Mouse (Mus musculus) hindbrain, postnatal 0 days (tissue): ENCODE data around the gene Gm26602. TPM values are rescaled to one million over a fixed set of nuclear protein-coding genes. Genes with fewer than 3 reads are reported as not detected.

Experiments
- ATAC-seq: fragments of 200-750 bp; cut with Nextera tagmentation; 2 replicates; pipeline ENCODE4 v1.8.0; 2017; ENCODE audit warnings: mild to moderate bottlenecking, moderate TSS enrichment, moderate library complexity
- DNase-seq: peaks from one replicate; pipeline ENCODE4 v3.0.0-alpha.2; 2015; ENCODE audit warnings: low spot score
- H3K27ac ChIP-seq: fragments of 300-500 bp; sonication (generic); 2 replicates; pipeline ENCODE4 v1.5.1; 2014; ENCODE audit warnings: mild to moderate bottlenecking
- H3K27me3 ChIP-seq: fragments of 300-500 bp; sonication (generic); 2 replicates; pipeline ENCODE4 v1.6.1; 2014; ENCODE audit warnings: low read length, mixed read lengths; ENCODE audit not compliant: insufficient read depth
- H3K36me3 ChIP-seq: fragments of 300-500 bp; sonication (generic); 2 replicates; pipeline ENCODE4 v1.6.1; 2014; ENCODE audit warnings: low read length, mixed read lengths; ENCODE audit not compliant: insufficient read depth
- H3K4me1 ChIP-seq: fragments of 300-500 bp; sonication (generic); 2 replicates; pipeline ENCODE4 v1.6.1; 2014; ENCODE audit warnings: antibody characterized with exemption, low read length, mixed read lengths; ENCODE audit not compliant: insufficient read depth
- H3K4me2 ChIP-seq: fragments of 300-500 bp; sonication (generic); 2 replicates; pipeline ENCODE4 v1.6.1; 2014; ENCODE audit warnings: low read depth, mild to moderate bottlenecking, low read length, moderate library complexity, mixed read lengths
- H3K4me3 ChIP-seq: fragments of 300-500 bp; sonication (generic); 2 replicates; pipeline ENCODE4 v1.5.1; 2014; ENCODE audit warnings: low read length
- H3K9ac ChIP-seq: fragments of 300-500 bp; sonication (generic); replicated peaks from 2 replicates; pipeline ENCODE4 v1.6.1; 2014; ENCODE audit warnings: mild to moderate bottlenecking, low read length, moderate library complexity, mixed read lengths
- H3K9me3 ChIP-seq: fragments of 300-500 bp; sonication (generic); 2 replicates; pipeline ENCODE4 v1.6.1; 2016; ENCODE audit warnings: low read length, mixed read lengths
- CTCF ChIP-seq: IDR thresholded peaks from 2 replicates; pipeline ENCODE4 v1.5.1; 2016; ENCODE audit warnings: antibody characterized with exemption, control low read depth, low read depth
- WGBS: fragments of 180-500 bp; shearing (Covaris S2); extraction: QIAGEN DNeasy Blood & Tissue Kit; methylation state at CpG from one replicate; pipeline ENCODE4 v1.1.7; 2014; 5-methylcytosine and 5-hydroxymethylcytosine counted together
- polyA plus RNA-seq: library from polyadenylated mRNA; unstranded; fragments of >200 nt; fragmentation: Nextera tagmentation; extraction: Ambion mirVana; gene quantifications from 2 replicates; pipeline ENCODE4 v1.2.1, GENCODE M21; 2015
- total RNA-seq: library from RNA; depleted of rRNA; stranded (reverse); fragments of >200 nt; gene quantifications from 2 replicates; pipeline ENCODE4 v1.2.3, GENCODE M21; 2014

Gm26602 gene
- total and polyA plus RNA-seq, 2 experiments from 2014 or later, result 17.2 TPM; not detected in 1

DNA sequence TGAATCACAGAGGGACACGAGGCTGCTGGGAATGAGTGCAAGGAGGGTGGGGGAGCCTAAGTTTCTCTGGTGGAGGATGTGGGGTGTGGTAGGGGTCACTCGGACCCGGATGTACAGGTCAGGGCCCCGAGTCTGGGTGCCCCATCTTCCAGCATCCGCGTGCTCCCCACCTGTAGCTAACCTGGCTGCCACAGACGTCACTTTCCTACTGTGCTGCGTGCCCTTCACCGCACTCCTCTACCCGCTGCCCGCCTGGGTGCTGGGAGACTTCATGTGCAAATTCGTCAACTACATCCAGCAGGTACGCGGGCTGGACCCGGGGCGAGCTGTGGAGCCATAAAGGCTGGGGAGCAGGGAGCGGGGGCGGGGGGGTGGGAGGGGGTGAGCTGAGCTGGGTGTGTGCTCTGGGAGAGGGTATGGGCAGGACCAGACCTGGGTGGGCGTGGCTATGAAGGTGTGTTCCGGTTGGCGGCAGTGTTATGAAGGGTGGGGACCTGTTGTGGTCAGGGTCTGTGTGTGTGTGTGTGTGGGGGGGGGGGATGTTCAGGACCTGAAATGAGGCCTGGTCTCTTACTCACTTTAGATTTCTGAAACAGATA lies 8.7 kb downstream of the Gm26602 start:
- ATAC-seq, result no peak
- no peak for DNase-seq
- Histone ChIP-seq H3K27ac (no peak overlapping the region), H3K4me2 (no peak overlapping the region), H3K4me1 (peaks cover 24% of the 10 kb centered on the region), H3K9ac (no peak overlapping the region), H3K4me3 (no peak overlapping the region), H3K36me3 (no peaks in the 10 kb centered on the region), H3K27me3 (peaks cover 53% of the 10 kb centered on the region), H3K9me3 (no peaks in the 10 kb centered on the region)
- WGBS, result 7% methylated on average over 21 of the region's 21 CpGs
- TF ChIP-seq CTCF, result no peak

DNA sequence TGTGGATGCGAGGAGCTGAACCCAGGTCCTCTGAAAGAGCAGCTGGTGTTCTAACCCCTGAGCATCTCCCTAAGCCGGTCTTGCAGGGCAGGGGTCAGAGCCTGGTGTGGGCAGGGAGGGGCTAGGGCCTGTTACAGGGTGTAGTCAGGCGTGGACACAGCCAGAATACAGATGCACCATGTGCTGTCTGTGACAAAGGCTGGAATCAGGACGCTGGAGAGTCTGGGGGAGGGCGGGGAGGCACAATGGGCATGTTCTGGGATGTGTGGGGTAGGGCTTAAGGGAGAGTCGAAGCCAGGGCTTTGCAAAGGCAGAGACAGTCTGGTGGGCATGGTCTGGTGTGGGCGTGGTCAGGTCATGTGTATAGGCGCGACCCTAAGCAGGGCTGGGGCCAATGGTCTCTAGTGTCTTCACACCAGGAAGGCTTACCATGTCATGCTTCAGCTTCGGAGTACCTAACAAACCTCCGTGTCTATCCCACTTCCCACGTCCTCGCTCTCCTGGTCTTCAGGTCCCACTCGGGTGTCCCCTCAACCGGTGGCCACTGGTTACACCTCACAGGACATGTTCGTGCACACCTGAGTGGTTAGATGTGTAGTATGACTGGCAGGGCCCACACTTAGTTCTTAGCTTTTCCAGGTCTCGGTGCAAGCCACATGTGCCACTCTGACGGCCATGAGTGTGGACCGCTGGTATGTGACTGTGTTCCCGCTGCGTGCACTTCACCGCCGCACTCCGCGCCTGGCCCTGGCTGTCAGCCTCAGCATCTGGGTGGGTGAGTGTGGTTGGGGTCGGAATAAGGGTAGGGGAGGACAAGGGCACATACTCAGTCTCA lies 9.6 kb downstream of the Gm26602 start:
- Histone ChIP-seq H3K4me1 (peaks cover 15% of the 10 kb centered on the region; the same call in 1 of the 2 replicates), H3K9me3 (no peaks in the 10 kb centered on the region), H3K4me2 (peak overlapping the region; percentile 56), H3K27me3 (peaks cover 53% of the 10 kb centered on the region), H3K36me3 (no peaks in the 10 kb centered on the region), H3K4me3 (peak overlapping the region; percentile 30; the same call in 1 of the 2 replicates), H3K9ac (no peak overlapping the region; the same call in 1 of the 2 replicates), H3K27ac (no peak overlapping the region)
- TF ChIP-seq CTCF, result no peak
- WGBS, result 16% methylated on average over 26 of the region's 26 CpGs
- ATAC-seq (no peak), DNase-seq (no peak)

DNA sequence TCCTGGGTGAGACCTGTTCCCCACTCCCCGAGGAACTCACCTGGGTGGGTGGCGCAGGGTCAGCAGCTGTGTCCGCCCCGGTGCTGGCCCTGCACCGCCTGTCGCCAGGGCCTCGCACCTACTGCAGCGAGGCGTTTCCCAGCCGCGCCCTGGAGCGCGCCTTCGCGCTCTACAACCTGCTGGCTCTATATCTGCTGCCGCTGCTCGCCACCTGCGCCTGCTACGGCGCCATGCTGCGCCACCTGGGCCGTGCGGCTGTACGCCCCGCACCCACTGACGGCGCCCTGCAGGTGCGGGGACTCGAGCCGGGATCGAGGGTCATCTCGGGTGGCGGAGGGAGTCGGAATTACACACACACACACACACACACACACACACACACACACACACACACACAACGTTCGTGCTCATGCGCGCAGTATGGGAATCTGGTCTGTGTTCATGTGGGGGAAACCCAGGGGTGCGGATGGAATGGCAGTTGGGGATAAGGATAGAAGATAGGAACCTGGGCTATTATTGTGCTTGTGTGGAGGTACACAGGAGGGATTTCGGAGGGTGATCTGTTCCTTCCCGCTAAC lies 10.4 kb downstream of the Gm26602 start, which contains the start of gene R3hdm4:
TSS of gene R3hdm4 (minus strand) at position 251 of the 578 bp plus-strand sequence.
- H3K27ac ChIP-seq, result no peak within 1 kb of the TSS
- H3K27me3 ChIP-seq, result peaks cover 53% of the 10 kb centered on the region
- DNase-seq, result no peak
- no peak for ATAC-seq
- H3K4me3 ChIP-seq, result peak within 1 kb of the TSS; percentile 30
- peak within 1 kb of the TSS; percentile 31 for H3K9ac ChIP-seq
- 4% methylated on average over 41 of the region's 41 CpGs for WGBS
- no peaks in the 10 kb centered on the region for H3K36me3 ChIP-seq
- TF ChIP-seq CTCF, result no peak
- peaks cover 14% of the 10 kb centered on the region; the same call in 1 of the 2 replicates for H3K4me1 ChIP-seq
- peak within 1 kb of the TSS; percentile 56 for H3K4me2 ChIP-seq
- H3K9me3 ChIP-seq, result no peaks in the 10 kb centered on the region

DNA sequence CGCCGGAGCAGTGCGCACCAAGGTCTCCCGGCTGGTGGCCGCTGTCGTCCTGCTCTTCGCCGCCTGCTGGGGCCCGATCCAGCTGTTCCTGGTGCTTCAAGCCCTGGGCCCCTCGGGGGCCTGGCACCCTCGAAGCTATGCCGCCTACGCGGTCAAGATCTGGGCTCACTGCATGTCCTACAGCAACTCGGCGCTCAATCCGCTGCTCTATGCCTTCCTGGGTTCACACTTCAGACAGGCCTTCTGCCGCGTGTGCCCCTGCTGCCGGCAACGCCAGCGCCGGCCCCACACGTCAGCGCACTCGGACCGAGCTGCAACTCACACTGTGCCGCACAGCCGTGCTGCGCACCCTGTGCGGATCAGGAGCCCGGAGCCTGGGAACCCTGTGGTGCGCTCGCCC lies 10.9 kb downstream of the Gm26602 start:
- 2% methylated on average over 34 of the region's 34 CpGs for WGBS

DNA sequence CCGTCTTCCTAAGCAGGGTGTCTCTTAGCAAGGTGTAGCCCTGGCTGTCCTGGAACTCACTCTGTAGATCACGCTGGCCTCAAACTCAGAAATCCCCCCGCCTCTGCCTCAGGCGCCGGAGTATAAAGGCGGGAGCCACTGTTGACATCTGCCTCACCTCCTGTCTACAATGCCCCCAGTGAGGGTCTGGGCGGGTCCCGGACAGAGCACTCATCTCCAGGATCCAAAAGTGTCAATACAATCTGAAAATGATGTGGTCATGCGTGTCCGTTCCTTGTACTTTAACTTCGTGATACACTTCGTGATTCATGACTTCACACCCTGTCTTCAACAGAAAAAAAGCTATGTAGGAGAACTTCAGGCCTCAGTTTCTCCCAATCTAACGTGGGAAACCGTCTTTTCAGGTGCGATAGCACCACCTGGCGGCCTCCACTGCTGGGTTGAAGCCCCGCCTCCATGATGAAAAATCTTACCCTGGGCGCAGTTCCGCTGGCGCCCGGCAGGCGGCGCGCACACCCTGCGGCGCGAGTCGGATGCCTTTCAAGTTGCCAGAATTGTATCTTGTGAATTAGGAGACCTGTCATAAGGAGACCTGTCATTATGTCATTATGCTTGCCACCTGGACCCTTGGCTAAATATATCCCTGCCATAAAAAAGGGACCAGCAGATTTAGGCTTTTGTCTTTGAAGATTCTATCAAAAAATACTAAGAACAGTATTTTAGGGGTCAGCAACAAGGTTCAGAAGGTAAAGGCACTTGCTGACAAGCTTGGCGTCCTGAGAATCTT lies 14.5 kb downstream of the Gm26602 start:
- Histone ChIP-seq H3K9me3 (no peaks in the 10 kb centered on the region), H3K4me3 (no peak overlapping the region)
- peak; percentile 3; the same call in 1 of the 2 replicates for ATAC-seq

More for the DNA sequence above, 10.9 kb downstream of the Gm26602 start:
- H3K9ac ChIP-seq, result peak overlapping the region; percentile 31
- DNase-seq, result no peak
- no peak overlapping the region for H3K27ac ChIP-seq
- peaks cover 13% of the 10 kb centered on the region; the same call in 1 of the 2 replicates for H3K4me1 ChIP-seq
- ATAC-seq, result no peak
- no peaks in the 10 kb centered on the region for H3K9me3 ChIP-seq
- no peak for TF ChIP-seq CTCF
- peak overlapping the region; percentile 30 for H3K4me3 ChIP-seq
- H3K4me2 ChIP-seq, result peak overlapping the region; percentile 56
- peaks cover 53% of the 10 kb centered on the region for H3K27me3 ChIP-seq
- H3K36me3 ChIP-seq, result no peaks in the 10 kb centered on the region

More for the DNA sequence above, 14.5 kb downstream of the Gm26602 start:
- Histone ChIP-seq H3K36me3 (no peaks in the 10 kb centered on the region), H3K4me2 (peak overlapping the region; percentile 96), H3K9ac (no peak overlapping the region), H3K27me3 (peaks cover 30% of the 10 kb centered on the region), H3K27ac (no peak overlapping the region), H3K4me1 (peaks cover 13% of the 10 kb centered on the region; the same call in 1 of the 2 replicates)
- WGBS, result 10% methylated on average over 29 of the region's 29 CpGs
- DNase-seq, result peak; percentile 94
- peak; percentile 100 for TF ChIP-seq CTCF
